Mouse (Mus musculus): Measurements from ENCODE around the gene Rab19.
"Not testable (repeated sequence)": the region's sequence is repeated elsewhere in the genome, so short reads cannot be mapped to it uniquely, and the experiment has no call there.

The Rab19 gene

GRCm38 (mm10) chr6:39379749-39380148, 1.2 kb upstream of the Rab19 start:
- in situ Hi-C loops (cut with MboI) = no loop called here

- in situ Hi-C loops (cut with MboI) = no loop called here
Measured at GRCm38 (mm10) chr6:39380276-39380675, 699 bp upstream of the Rab19 start.

- in situ Hi-C loops (cut with MboI) = no loop called here
Measured at GRCm38 (mm10) chr6:39389988-39390387, 9.0 kb downstream of the Rab19 start.

- in situ Hi-C loops (cut with MboI) = no loop called here
Measured at GRCm38 (mm10) chr6:39395471-39395870, 14.5 kb downstream of the Rab19 start.

GRCm38 (mm10) chr6:39395916-39396315, 14.9 kb downstream of the Rab19 start:
- in situ Hi-C loops (cut with MboI) = no loop called here

GRCm38 (mm10) chr6:39397046-39397445, 16.1 kb downstream of the Rab19 start:
- in situ Hi-C loops (cut with MboI) = no loop called here

- in situ Hi-C loops (cut with MboI) = no loop called here
Measured at GRCm38 (mm10) chr6:39398342-39398741, 17.4 kb downstream of the Rab19 start.

- in situ Hi-C loops (cut with MboI) = no loop called here
Measured at GRCm38 (mm10) chr6:39400343-39400742, 19.4 kb downstream of the Rab19 start.

GRCm38 (mm10) chr6:39403136-39403535, 22.2 kb downstream of the Rab19 start:
- in situ Hi-C loops (cut with MboI) = no loop called here

GRCm38 (mm10) chr6:39406480-39406879, 25.5 kb downstream of the Rab19 start:
- in situ Hi-C loops (cut with MboI) = no loop called here

GRCm38 (mm10) chr6:39414106-39414505, 33.1 kb downstream of the Rab19 start:
- in situ Hi-C loops (cut with MboI) = no loop called here

GRCm38 (mm10) chr6:39415762-39416161, 34.8 kb downstream of the Rab19 start:
- in situ Hi-C loops (cut with MboI) = no loop called here

GRCm38 (mm10) chr6:39416654-39417053, 35.7 kb downstream of the Rab19 start:
- in situ Hi-C loops (cut with MboI) = not testable (repeated sequence)

GRCm38 (mm10) chr6:39419386-39419850, 38.4 kb downstream of the Rab19 start:
- in situ Hi-C loops (cut with MboI) = no loop called here

- in situ Hi-C loops (cut with MboI) = no loop called here
Measured at GRCm38 (mm10) chr6:39419851-39420721, 39.1 kb downstream of the Rab19 start, which contains the start of gene Mkrn1. Mkrn1 (minus strand) TSS chr6:39420462.

GRCm38 (mm10) chr6:39420867-39421266, 39.9 kb downstream of the Rab19 start:
- in situ Hi-C loops (cut with MboI) = no loop called here

GRCm38 (mm10) chr6:39423130-39423551, 42.2 kb downstream of the Rab19 start:
- in situ Hi-C loops (cut with MboI) = no loop called here

- in situ Hi-C loops (cut with MboI) = no loop called here
Measured at GRCm38 (mm10) chr6:39423686-39424085, 42.7 kb downstream of the Rab19 start.

GRCm38 (mm10) chr6:39425181-39425580, 44.2 kb downstream of the Rab19 start:
- in situ Hi-C loops (cut with MboI) = no loop called here

- in situ Hi-C loops (cut with MboI) = no loop called here
Measured at GRCm38 (mm10) chr6:39426725-39427124, 45.8 kb downstream of the Rab19 start.

GRCm38 (mm10) chr6:39427276-39428003, 46.5 kb downstream of the Rab19 start:
- in situ Hi-C loops (cut with MboI) = no loop called here

GRCm38 (mm10) chr6:39429007-39429788, 48.2 kb downstream of the Rab19 start:
- in situ Hi-C loops (cut with MboI) = no loop called here
